Mouse (Mus musculus) cerebellum, adult 8-10 months (tissue): ENCODE measurements around the gene Crlf1.

ENCODE experiments used
- DNase-seq: peaks from one replicate; pipeline ENCODE4 v3.0.0; 2022

Crlf1 gene

DNA sequence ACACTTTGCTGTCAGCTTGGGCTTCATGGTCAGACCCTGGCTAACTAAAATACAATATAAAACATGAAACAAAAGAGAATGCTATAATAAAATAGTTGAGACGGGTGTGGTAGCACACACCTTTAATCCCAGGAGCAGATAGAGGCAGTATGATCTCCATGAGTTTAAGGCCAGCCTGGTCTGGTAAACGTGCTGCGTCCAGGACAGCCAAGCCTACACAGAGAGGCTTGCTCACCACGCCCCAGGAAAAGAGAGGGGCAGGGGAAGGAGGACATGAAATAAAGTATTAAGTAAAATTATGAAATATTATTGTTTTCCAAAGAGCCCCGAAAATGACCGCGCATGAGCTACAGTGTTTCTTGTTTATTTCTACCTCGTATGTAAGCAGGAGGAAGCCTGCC lies 34.2 kb downstream of the Crlf1 start:
- DNase-seq = no peak

DNA sequence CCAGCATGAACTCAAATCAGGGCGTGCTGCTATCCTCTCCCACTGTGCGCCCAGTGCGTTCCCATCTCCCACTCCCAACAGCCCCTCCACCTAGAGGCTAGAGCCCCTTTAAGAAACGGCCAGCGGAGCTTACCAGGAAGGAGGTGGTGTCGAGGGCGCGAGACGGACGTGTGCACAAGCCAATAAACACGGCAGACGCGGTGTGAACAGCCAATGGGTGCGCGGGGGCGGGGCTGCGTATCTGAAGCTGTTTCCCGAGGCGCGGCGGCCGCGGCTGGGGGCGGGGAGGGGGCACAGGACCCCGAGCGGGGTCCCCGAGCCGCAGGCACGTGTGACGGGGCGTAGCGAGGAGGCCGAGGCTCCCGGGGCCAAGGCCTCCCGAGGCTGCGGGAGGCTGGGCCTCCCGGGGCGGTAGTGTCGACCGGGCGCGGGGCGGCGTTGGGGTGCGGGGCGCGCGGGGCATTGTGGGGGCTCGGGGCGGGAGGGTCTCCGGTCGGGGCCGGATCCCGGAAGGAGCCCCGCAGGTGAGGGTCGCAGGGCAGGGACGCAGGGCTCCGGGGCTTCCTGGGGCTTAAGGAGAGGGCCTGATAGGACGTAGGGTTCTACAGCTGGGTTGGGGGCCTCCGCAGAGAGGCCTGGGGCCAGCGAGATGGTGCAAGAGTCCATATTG lies 34.7 kb downstream of the Crlf1 start, which contains the start of the genes Fkbp8 and Kxd1:
Gene Fkbp8 (plus strand): TSS at position 213 of the 670 bp plus-strand sequence.
Gene Kxd1 (minus strand): TSS at position 445 of the 670 bp plus-strand sequence.
- DNase-seq = peak; percentile 99

DNA sequence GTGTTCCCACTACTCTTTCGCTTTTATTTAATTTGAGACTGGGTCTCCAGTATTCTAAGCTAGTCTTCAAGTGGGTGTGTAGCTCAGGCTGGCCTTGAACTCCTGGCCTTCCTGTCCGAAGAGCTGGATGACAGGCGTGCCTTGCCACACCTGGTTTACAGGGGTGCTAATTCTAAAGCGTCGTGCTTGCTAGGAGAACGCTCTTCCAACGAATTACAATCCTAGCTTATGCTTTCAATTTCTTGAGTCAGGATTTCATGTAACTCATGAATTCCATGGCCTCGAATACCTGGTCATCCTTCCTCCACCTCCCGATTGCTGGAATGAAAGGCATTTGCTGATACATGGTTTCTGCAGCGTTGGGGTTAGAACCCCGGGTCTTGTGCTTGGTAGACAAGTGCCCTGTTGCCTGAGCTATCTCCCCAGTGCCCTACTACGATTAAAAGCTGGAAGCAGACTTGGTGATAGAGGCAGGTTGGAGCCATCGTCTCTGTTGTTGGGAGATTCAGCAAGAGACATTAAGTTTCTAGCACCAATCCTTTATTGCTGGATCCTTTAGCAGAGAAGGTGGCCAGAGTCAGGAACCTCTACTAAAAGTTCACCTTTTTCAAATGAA lies 35.3 kb downstream of the Crlf1 start:
- DNase-seq = no peak

DNA sequence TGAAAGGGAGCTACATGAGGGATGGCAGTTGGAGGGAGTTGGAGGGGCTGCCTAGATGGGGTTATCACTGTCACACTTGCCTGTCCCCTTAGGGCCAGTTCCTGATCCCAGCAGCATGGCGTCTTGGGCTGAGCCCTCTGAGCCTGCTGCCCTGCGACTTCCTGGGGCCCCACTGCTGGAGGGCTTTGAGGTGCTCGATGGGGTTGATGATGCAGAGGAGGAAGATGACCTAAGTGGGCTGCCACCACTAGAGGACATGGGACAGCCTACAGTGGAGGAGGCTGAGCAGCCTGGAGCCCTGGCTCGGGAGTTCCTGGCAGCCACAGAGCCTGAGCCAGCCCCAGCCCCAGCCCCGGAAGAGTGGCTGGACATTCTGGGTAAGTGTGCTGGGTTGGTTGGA lies 36.3 kb downstream of the Crlf1 start:
- DNase-seq = no peak

DNA sequence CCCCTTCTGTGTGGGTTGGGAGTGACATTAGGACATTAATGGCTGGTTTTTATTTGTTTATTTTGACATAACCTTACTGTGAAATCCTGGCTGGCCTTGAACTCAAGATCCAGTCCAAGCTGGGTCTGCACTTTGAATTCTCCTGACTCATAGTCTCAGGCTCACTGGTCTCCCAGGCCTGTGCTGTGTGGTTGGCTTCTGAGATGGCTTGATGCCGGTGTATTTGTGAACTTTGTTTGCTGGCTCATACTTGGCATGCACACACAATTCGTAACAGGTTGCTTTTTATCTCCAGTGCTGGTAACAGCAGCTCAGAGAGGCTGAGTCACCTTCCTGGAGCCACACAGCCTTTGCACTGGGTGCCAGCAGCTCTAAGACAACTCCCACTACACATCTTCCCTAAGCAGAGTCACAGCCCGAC lies 36.8 kb downstream of the Crlf1 start:
- DNase-seq = no peak

DNA sequence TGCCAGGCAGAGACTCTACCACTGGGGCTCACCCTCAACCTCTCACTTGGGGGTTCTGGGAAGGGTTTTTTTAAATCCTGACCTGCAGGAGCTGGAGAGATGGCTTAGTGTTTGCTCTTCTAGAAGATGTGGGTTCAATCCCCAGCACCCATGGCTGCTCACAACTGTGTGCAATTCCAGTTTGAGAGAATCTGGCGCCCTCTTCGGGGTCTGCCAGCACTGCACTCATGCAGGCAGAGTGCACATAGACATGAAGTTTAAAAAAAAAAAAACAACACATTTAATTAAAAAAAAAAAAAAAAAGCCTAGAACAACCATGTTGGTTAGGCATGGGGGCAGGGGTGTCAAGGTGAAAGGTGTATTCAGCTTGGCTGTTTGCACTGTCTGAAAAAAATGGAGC lies 37.4 kb downstream of the Crlf1 start:
- no peak for DNase-seq

DNA sequence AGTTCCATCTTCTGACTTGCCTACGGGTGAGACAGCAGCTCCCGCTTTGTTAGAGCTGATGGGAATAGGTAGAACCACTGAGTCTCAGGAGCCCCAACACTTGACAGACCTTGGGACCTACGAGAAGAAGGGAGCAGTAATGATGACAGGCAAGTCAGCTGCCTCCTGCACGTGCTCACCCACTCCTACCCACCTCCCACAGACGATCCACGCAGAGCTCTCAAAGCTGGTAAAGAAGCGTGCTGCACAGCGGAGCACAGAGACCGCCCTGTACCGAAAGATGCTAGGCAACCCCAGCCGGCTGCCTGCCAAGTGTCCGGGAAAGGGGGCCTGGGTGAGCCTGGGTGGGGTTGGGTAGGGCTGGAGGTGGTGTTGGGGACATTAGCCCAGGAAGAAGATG lies 41.3 kb downstream of the Crlf1 start:
- no peak for DNase-seq

DNA sequence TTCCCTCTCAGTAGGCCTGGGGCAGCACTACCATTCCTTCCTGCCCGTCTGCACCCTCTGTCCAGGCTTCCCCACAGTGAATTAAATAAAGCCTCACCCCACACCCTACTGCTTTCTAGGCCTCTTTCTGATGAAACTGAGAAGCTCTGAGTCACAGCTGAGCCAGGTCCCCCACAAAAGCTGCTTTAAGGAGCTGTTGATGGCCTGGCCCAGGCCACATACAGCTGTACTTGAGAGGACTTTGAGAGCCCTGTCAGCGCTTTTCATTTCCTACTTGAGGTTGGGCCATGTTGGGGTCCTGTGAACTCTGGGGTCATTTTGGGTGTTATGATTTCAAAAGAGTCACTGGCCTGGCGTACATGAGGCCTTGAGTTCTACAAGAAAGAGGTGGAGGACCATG lies 42.3 kb downstream of the Crlf1 start:
- DNase-seq = no peak

DNA sequence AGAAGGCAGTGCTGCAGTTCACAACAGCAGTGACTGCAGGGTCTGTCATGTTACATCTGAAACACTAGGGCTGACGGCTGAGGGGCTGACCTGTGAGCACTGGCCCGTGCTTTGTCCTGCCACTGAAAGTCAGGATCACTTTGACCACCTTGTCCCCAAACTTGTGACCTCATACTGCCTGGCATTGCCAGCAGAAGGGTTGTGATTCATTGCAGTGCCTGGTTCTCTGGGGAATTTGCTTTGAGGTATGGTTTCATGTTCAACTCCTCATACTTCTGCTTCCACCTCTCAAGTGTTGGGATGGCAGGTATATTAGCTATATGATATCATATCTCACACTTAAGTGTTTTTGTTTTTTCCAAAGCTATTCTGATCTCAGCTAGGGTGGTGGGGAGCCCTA lies 42.7 kb downstream of the Crlf1 start:
- no peak for DNase-seq

DNA sequence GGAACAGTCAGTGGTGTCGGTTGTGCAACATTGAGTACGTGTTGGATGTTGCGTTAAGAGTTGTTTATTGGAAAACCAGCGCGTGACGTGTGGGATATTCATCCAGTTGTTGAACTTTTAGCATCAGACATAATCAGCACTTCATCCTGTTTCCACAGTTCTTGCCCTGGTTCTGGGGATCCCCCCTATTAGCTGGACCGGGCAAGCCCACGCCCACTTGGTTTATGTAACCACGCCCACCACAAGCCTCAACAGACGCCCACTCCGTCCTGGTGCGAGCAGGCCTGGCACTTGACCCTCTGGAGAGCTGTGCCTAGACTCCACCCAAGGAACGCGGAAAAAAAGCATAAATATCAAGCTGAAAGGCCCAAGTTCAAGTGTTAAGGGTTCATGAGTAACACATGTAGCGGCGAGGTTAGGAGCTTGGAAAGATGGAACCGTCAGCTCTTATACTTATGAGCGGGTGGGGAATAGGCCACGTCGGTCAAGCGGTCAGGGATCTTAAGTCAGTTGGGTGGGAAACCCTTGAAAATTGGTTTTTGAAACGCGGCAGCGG lies 45.1 kb downstream of the Crlf1 start:
- DNase-seq = peak; percentile 55

DNA sequence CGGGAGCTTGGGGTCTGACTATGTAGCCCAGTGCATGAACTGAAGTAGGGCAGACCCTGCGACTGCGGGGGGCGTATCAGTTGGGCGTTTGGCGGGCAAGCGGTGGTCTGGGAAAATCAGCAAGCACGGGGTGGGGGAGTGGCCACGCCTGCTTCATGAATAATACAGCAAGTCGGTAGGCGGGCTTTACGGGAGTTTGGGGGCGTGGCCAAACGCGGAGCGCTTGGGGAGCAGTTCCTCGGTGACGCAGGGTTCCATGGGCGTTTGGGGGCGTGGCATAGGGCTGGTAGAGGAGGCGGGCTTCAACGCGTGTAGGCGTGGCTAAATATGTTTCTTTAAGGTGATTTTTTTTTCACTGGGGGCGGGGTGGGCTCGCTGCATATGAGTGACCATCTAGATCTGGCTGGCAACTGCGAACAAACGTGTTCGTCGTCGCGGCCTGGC lies 45.7 kb downstream of the Crlf1 start:
- peak; percentile 99 for DNase-seq

DNA sequence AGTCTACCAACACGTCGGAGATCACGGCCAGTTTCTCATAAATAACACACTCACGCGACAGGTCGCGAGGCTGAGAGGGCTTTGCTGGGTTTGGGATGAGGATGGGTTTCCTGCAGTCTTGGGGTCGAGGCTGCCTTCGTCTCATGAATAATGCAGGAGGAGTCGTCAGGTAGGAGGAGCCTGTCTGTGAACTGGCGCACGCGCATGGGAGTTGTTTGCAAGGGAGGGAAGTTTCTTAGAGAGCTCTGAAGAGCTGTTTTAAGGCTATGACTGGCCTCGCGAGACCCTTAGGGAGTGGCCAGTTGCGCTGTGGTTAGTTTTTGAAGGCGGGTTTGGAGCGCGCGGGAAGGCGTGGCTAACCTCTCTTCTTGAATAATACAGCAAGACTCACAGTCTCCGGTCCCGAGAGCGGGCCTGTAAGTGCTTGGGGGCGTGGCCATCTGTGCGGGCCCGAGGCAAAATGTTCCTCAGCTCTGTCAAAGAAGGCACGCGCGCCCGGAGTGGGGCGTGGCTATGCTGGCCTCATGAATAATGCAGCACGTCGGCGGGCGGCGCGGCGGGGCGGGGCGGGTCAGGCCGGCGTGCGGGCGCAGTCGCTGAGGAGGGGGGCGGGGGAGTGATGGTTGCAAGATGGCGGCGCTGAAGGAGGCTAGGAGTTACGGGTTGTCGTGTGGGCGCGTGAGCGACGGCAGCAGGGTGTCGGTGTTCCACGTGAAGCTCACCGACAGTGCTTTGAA lies 46.3 kb downstream of the Crlf1 start, which contains the start of gene Ell:
Gene Ell (plus strand): TSS at position 381 of the 737 bp plus-strand sequence.
- DNase-seq = peak; percentile 98

DNA sequence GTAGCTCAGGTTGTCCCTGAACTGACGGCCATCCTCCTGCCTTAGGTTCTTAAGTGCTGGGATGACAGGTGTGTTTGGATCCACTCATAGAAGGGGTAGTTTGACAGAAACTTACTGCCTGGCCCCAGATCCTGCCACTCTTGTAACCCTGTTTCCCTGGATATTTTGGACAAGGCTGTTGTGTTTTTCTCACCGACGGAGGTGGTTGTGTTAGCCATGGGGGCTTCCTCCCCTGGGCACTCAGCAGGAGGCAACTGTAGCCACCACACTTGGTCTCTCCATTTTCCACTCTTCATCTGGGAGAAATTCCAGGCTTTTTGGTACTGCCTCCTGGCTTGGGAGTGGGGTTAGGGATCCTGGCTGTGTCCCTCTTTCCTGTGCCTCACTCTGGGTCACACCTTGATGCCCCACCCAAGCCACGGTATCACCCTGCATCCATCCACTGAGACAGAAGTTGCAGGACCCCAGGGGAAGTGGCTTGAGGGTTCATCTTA lies 47.1 kb downstream of the Crlf1 start:
- DNase-seq = peak; percentile 43

DNA sequence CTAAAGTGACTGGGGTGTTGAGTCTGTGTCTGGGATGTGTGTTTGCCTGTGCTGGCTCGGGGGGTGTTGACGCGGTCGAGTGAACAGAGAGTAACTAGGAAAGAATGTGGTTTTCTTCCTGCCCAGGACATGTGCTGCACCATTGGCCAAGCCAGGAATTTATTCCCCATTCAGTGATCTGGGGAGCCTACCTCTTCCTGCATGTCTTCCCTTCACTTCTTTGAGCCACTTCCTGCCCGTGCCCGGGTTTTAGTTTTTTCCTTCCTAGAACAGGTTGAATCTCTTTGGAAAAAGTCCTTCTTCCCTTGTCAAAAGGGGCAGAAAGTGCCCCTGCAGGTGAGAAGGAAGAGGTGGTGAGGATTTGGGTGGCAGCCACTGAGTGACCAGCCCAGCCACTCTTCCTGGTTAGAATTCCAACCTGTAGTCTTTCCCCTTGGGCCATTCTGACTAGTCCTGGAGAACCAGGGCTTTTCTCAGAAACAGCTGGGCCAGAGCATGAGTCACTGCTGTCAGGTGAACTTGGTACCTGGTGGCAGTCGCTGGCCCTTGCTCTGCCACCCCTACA lies 47.6 kb downstream of the Crlf1 start:
- DNase-seq = no peak

DNA sequence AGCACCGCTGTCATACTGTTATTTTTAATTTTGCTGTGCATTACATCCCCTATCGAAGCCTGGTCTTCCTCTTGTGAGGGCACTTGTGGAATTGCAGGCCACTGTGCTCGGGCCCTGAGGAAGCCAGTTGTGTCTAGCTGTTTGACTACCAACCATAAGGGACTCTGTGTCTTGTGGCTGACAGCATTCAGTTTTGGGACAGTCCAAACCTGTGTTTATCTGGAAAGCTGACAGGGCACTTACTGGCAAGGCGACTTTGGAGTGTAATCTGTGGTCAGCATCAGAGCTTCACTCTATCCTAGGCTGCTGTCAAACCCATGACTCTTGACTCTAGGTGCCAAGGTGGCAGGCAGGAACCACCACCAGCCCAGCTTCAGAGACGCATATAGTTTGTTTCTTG lies 48.1 kb downstream of the Crlf1 start:
- DNase-seq = no peak

DNA sequence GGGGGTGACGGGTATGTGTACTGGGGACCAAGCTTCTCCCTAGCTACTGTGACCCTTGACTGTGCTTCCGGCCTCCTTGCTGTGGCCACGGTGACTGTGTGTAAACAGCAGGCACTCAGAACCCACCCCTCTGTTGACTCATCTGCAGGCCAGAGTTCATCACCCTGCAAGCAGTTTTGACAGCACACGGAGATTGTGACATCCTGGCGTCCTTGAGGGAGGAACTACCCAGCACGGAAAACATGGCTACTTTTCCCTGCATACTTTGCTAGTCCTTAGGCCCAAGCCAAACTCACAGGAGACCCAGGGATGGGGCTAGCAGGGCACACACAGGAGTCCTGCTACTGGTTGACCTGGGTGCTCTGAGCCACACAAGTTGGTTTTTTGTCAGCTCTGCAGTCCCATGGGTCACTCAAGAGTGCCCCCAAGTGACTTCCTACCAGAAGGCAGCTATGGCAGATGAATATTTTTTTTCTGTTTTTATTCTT lies 51.3 kb downstream of the Crlf1 start:
- DNase-seq = no peak

DNA sequence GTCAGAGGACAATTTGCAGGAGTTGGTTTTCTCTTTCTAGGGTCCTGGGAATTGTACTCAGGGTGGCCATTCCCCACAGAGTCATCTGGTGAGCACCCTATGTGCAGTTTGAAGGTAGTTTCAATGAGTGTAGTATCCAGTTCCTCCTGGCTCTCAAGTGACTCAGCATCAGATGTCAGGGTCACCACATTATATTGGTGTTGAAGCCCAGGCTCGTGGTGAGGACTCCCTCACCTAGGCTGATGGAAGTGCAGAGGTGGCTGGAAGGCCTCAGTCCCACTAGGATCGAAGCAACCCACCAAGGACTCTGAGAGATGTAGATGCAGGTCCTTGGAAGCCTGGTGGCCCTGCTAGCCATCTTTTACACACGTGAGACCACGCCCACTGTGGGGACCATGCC lies 53.5 kb downstream of the Crlf1 start:
- DNase-seq = no peak

DNA sequence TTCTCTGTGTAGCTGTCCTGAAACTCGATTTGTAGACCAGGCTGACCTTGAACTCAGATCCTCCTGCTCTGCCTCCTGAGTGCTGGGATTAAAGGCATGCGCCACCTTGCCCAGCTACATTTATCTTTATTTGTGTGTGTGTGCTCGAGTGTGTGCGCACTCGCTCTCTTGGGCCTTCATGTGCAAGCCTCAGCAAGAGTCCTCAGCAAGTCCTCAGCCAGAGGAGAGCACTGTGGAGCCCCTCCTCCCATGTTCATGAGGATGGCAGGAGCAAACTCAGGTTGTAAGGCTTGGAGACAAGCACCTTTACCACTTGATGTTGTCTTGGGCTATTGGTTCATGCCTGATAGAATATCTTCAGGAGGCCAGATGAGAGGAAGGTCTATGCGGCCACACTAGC lies 54.8 kb downstream of the Crlf1 start:
- DNase-seq = no peak

DNA sequence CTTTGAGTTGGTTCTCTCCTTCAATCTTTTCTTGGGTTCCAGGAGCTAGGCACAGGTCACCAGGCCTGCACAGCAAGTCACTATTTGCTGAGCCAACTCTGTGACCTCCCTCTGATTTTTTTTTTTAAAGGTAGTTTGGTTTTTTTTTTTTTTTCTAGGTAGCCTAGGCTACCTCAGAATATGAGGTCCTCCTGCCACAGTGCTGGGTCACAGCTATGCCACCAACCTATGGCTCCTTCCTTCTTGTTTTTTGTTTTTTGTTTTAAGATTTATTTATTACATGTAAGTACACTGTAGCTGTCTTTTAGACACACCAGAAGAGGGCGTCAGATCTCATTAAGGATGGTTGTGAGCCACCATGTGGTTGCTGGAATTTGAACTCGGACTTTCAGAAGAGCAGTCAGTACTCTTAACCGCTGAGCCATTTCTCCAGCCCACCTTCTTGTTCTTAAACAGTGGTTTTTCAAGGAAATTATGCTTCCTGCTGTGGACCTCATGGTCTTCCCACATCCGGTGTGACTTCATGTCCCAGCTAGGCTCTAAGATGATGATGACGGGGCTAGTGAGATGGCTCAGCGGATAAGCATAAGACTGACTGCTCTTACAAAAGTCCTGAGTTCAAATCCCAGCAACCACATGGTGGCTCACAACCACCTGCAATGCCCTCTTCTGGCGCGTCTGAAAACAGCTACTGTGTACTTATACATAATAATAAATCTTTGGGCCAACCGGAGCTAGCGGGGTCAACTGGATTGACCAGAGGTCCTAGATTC lies 56.6 kb downstream of the Crlf1 start:
- no peak for DNase-seq

DNA sequence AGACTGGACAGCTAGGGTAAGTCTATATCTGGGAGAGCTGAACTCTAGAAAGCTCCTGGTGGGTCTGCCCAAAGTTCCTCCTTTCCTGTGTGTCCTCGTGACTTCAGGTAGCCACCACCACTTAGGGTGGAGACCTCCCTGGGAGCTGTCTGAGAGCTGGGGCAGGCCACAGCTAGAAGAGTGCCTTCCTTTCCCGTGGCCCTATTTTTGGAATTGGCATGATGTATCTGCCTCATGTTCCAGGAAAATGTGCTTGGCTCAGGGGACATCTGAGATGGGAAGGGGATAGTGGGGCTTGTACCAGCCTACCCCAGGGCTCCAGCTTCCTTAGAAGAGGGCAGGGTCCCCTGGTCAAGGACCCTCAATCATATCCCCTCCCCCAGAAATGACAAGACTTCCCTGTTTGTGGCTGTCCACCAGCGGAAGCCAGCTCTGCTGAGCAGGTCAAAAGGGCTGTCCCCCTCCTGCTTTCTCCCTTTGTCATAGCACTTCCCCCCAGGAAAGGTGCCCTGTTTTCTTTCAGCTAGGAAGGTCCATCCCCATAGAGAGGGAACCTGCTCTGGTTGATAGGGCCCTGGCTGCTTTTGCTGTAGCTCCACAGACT lies 58.7 kb downstream of the Crlf1 start:
- no peak for DNase-seq

DNA sequence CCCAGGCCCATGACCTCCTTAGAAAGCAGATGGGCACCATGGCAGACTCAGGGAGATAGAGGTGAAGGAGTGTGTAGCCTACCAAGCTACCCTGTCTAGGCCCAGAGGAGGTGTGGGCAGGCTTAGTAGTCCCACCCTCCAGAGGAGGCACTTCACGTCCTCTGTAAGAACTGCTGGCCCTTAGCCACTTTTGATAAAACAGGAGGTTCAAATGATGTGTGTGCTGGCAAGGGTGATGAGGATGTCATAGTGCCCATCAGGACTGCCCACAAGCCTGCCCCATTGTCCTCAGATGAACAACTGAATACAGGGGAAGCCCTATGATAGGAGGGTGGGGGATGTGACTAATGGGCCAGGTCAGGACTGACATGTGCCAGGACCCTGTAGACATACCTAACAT lies 59.9 kb downstream of the Crlf1 start:
- DNase-seq = no peak
